Mouse (Mus musculus): ENCODE data around the gene Bax. TPM values are rescaled to one million over a fixed set of nuclear protein-coding genes. Genes with fewer than 3 reads are reported as not detected.
"Not testable (repeated sequence)": the region's sequence is repeated elsewhere in the genome, so short reads cannot be mapped to it uniquely, and the experiment has no call there.

The Bax gene
- total RNA-seq, 2 experiments from 2014 or later = 60.1 to 64.5 TPM

DNA sequence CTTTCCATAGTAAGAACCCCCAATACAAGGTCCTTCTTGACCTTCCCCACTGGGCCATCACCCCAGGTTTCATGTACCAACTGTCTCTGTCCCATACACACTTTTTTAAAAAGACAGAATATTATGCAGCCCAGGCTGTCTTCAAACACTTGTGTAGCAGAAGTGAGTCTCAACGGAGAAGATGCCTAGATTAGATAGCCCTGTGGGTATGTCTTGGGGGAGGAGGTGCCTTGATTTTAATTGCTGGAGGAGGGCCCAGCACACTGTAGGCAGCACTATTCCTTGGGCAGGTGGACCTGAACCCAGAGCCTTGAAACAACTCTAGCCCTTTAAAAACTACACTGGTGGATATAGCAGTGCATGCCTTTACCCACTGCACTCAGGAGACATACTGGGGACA is 15.5 kb upstream of the Bax start:
- no peak for DNase-seq

DNA sequence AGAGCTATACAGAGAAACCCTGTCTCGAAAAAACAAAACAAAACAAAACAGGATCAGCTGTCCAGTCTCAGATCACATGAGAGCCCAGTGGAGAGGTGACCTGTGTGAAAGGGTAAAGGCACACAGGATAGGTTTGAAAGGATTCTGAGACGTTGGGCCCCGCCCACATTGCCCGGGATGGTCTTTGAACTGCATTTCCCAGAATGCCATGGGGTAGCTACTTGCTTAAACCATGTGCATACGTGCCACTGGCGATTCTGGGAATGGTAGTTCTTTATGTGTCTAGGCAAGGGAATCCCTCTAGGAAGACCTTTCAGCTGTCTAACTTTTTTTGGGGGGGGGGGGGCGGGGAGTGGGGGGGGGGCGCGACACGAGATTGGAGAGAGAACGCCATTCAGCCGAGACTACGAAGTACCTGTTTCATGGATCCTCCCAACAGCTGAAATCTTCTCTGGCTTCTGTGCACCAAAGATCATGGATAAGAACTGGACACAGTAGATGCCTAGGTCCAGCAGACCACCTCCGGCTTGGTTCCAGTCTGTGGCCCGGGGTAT is 14.8 kb upstream of the Bax start, which contains the start of gene Tulp2:
Tulp2 (plus strand) TSS at position 504 of the 554 bp plus-strand sequence.
- DNase-seq = peak; percentile 61 to 74

DNA sequence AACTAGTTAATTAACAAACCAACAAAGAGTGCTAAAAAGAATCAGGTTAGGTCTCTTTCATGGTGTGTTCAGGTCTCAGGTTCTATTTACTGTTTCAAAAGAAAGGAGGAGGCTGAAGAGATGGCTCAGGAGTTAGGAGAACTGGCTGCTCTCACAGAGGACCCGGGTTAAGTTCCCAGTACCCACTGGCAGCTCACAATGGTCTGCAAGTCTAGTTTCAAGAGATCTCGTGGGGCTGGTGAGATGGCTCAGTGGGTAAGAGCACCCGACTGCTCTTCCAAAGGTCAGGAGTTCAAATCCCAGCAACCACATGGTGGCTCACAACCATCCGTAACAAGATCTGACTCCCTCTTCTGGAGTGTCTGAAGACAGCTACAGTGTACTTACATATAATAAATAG is 13.6 kb upstream of the Bax start:
- DNase-seq = not testable (repeated sequence)

DNA sequence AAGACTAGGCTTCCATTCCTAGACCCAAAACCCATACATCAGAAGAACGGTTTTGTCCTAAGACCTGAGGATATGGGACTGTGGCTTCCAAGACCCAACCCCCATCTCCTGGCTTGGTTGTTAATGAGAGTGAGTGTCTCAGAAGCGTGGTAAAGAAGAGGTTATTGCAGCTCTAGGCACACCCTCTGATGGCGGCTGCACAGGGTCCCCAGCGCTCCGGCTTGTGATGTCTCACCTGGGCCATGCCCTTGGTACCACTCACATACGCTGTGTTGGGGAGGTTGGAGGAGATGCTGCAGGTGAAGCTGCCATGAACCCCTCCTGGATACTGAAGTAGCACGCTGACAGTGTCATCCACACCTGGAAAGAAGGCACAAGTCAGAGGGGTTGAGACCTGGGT is 12.1 kb upstream of the Bax start:
- DNase-seq = no peak

DNA sequence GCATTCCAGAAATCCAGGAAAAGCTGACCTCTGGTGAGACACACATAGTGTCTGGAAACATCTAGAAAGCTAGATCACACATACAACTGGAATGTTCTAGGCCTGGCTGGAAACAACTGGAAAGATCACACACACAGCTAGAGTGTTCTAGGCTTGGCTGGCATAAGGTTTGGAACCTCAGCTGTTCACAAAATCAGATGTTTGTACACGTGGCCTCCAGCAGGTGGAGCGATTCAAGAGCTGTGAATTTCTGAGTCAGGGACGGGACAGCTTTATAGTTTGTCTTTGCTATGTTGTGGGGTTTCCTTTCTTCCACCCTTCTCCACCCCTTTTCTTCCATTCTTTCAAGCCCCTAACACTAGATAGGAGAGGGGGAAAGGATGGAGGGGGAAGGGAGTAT is 10.3 kb upstream of the Bax start:
- peak; percentile 68 to 76 for DNase-seq

DNA sequence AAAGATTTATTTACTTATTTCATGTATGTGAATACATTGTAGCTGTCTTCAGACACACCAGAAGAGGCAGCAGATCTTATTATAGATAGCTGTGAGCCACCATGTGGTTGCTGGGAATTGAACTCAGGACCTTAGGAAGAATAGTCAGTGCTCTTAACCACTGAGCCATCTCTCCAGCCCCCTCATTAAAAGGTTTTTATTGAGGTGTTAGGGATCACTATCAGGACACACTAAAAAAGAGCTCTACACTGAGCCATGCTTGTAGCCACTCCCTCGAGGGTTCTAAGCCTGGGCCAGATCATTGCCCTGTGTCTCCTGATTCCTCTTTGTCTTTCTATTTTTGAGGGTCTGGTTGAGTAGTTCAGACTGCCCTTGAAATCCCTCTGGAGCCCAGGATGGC is 9.8 kb upstream of the Bax start:
- DNase-seq = no peak

DNA sequence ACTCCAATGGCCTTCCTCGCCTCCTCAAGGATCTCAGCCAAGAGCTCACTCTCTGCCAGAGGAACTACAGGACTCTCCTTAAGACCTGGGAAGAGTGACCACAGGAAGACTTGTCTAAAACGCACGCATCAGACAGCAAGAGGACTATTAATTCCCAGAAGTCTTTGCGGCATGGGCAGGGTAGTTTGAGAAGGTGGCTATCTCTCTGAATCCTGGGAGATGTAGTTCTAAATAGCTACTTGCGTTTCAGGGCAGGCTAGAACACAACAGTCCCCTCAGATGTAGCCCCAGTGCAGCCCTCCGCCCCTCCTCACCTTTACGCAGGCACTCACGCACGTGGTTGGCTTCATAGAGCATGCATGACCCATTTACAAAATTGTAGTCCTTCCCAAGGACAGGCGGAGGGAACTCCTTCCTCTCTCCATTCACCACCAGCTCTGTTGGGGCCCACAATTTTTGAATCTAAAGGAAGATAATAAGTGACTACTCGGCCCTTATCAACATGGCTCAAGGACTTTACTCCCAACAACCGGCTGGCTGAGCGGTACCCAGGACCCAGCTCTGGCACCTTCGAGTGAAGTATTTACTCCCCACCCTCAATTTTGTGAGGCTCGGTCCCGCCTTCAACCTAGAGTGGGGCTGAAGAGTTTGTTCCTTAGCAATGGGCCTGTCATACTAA is 8.7 kb upstream of the Bax start:
- DNase-seq = peak in 1 of 2 experiments; percentile 33

DNA sequence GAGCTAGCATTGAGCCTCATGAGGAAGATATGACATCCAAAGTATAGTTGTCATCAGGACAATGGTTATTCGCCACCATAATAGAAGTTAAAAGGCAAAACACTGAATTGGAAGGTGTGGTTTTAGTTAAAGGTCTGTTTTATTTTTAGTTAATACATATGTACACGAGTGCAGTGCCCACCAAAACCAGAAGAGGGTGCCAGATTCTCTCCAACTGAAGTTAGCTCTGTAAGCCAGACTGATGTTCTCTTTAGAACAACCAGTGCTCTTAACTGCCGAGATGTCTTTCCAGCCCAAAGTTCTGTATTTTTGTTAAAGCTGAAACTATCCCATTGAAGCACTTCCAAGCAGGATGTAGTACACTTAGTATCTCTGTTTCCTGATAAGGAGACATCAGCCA is 4.2 kb upstream of the Bax start:
- DNase-seq = peak; percentile 76 to 79

DNA sequence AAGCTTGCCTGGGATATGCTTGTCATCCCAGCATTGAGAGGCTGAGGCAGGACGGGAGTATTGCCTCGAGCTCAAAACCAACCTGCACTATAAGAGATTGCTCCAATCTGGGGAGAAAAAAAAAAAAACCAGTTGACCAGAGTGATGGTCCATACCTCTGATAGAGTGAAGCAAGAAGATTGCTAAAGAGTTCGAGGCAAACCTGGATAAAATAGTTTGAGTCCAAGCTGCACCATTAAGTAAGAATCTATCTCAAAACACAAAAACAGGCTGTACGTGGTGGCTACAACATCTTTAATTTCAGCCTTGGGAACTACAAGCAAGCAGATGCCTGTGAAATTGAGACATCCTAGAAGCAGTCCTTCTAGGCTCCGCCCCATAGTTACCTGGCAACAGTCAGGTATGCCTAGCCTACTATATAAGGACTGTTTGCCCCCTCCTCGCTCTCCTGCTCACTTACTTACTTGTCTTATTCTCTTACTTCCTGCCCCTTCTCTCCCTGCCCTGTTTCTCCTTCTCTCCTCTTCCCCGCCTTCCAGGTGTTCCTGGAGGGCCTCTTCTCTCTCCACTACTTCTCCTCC is 482 bp upstream of the Bax start:
- no peak for DNase-seq

DNA sequence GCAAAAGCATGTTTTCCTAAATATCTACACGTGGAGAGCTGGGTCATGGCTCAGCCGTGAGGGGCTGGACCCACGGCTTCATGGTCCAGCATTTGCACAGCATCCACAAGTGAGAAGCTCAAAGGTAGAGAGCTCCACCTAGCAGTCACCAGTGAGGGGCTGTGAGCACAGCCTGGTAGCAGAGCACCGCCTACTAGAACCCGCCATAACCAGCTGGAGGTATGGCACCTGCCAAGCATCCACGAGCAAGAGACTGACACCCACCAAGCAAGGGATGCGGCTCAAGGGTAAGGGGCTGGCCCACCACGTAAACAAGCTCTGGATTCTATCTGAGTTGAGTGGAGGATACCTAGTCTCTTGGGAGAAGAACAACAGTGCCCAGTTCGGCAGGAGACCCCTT is 1.1 kb downstream of the Bax start:
- no peak for DNase-seq

DNA sequence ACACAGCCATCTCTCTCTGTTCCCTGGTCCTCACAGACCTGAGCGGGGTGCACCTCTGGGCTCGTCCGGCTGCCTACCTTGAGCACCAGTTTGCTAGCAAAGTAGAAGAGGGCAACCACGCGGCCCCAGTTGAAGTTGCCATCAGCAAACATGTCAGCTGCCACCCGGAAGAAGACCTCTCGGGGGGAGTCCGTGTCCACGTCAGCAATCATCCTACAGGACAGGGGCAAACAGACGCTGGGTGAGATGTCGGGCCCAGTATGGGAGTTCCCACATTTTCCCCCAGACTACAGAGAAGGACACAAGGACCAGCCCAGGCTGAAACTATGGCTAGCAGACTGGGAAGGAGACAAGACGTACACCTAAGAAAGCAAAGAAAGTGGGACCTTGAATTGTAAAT is 1.6 kb downstream of the Bax start:
- DNase-seq = no peak

DNA sequence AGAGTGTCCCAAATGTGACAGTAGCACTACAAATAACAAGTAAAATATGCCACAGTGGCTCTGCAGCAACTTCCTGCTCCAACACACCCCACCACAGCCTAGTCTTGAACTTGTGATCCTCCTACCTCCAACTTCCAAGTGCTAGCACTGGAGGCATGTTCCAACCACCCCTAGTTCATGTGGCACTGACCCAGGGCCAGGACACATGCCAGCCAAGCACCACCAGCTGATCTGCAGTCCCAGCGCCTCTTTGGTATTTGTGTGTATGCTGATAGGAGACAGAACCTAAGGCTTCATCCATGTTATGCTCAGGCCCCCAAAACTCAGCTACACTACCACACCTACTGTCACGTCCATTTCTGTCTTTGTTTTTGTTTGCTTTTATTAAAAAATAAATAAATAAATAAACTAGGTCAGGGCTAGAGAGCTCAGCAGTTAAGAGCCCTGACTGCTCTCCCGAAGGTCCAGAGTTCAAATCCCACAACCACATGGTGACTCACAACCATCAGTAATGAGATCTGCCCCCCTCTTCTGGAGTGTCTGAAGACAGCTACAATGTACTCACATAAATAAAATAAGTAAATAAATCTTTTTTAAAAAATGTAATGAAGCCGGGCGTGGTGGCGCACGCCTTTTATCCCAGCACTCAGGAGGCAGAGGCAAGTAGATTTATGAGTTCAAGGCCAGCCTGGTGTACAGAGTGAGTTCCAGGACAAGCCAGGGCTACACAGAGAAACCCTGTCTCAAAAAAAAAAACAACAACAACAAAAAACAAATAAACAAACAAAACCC is 2.5 kb downstream of the Bax start:
- DNase-seq = no peak

DNA sequence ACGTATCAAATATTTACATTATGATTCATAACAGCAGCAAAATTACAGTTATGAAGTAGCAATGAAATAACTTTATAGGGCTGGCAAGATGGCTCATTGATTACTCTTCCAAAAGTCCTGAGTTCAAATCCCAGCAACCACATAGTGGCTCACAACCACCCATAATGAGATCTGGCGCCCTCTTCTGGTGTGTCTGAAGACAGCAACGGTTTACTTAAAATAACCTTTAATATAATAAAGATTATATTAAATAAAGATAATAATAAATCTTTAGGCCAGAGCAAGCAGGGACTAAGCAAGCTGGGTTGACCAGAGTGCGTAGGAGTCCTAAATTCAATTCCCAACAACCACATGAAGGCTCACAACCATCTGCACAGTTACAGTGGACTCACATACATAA is 3.8 kb downstream of the Bax start:
- DNase-seq = not testable (repeated sequence)

DNA sequence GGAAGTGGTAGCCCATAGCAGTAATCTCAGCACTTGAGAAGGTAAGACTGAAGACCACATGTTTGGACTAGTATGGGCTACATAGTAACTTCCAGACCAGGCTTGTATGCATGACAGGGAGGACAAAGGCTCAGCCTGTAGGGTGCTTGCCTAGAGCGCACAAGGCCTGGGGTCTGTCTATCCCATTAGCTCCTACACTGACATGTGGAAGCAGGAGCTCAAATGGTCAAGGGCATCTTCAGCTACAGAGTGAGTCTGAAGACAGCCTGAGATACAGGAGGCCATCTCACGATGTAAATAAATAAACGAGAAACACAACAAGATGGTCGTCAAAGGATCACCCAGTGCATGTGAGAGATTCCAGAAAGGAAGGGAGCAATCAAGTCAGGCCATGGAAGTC is 4.4 kb downstream of the Bax start:
- no peak for DNase-seq

DNA sequence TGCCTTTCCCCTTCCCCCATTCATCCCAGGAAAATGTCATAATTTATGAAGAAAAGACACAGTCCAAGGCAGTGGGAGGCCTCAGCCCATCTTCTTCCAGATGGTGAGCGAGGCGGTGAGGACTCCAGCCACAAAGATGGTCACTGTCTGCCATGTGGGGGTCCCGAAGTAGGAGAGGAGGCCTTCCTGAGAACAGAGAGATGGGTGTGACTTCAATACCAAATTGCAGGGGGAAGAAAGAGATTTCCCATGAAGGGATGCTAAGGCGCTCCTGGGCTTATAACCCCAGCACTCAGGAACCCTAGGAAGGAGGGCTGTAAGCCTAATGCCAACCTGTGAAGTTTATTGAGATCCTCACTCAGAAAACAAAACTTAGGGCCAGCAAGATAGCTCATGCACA is 4.9 kb downstream of the Bax start:
- DNase-seq = no peak

DNA sequence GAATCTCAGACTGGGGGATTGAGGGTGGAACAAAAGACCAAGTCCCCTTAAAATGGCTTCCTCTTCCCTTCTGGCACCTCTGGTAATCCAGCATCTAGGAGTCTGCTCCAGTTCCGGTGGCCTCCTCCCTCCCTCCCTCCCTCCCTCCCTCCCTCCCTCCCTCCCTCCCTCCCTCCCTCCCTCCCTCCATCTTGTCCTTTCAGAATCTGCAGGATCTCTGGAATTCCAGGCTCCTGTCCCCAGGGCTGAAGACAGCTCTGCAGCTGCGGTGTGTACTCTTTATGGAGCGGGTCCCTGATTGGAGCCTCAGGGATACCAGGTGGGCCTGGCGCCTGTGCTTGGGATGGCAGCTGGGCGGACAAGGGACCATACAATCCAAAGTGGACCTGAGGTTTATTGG is 5.4 kb downstream of the Bax start:
- no peak for DNase-seq

DNA sequence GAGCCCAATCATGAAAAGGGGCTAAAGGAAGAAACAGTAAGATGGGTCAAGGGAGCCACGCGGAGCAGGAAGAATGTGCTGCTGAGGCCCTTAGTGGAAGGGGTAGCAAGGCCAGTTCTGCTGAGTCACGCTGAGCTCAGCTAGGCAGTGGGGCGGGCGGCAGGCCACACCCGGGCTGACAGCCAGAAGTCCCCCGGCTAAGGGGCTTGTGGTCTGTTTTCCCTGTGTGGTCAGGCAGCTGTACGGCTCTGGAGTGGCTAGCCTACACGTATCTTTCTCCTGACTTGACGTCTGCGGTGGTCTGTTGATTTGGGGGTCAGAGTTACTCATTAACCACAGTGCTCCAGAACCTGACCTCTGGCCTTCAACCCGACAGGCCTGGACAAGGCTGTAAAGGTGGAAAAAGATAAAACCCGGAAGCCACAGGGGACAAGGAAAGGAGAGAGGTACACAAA is 5.8 kb downstream of the Bax start:
- peak; percentile 88 to 90 for DNase-seq

DNA sequence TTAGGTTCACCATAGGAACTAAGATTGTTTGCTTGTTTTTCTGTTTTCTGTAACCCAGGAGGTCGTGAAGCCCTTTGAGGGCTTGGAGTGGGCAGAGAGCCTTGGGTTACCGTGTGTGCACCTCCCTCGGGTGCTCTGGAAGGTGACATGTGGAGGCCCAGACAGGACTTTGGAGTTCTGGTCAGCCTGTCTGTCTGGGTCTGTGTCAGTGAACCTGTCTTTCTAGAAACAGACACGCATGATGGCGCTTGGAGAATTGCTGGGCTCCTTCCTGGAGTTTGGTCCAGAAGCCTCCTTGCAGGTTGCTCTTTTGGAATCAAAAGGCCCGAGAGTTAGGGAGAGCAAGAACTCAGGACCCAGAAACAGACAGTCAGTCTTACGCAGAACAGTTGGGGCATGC is 6.3 kb downstream of the Bax start:
- DNase-seq = no peak

DNA sequence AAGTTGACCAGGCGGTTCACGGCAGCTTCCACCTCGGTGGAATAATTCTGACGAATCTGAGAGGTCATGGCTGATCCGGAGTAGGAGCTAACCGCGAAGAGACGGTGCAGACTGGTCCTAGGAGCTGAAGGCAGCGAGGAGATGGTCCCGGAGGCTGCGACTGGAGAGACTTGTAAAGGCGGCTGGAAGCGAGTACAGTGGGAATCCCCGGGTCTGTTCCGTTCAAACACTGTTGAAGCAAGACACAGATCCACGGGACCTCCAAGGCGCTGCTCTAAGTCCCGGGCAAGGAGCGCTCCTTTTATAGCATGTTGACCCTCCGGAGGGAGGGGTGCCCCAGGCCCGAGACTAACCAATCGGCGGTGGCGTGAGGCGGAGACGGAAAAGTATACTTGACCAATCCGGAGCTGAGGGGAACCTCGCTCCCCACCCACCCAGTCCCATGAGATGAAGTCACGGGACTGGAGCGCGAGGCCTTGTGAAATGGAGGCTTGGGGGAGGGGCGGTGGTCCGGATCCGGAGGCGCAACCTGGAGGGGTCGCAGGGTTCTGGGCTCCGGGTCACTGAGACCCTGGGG is 7.0 kb downstream of the Bax start, which contains the start of gene Ftl1:
Ftl1 (minus strand) TSS at position 321 of the 577 bp plus-strand sequence.
- DNase-seq = peak; percentile 96 to 98

DNA sequence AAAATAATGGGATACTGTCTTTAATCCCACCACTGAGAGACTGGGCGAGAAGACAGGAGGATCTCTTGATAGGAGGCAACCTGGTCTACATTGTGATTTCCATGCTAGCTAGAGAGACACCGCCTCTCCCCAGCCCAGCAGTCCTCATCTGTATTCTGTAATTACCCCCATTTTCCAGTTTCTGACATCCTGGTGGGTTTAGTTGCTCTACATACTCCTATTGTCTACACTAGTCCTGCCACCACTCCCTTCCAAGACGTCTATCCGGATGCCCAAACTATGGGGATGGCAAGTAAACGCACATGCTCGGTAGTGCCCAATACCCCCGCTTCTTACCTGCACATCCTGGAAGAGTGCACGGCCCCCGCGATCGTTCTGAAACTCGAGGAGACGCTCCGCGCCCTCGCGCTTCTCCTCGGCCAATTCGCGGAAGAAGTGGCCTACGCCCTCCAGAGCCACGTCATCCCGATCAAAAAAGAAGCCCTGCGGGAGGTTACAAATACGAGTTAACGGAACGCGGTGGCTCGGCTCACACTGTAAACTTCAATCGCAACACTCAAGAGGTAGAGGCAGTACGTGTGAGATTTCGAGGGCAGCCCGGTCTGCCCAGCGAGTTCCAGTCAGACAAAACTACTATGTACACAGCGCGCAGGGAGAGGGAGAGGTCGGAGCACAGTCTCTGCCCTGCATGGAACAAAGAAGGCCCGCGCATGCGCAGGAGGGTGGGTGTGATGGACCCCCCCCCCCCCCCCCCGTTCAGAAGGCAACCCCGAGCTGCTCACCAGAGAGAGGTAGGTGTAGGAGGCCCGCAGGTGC is 7.7 kb downstream of the Bax start:
- peak; percentile 73 to 86 for DNase-seq

DNA sequence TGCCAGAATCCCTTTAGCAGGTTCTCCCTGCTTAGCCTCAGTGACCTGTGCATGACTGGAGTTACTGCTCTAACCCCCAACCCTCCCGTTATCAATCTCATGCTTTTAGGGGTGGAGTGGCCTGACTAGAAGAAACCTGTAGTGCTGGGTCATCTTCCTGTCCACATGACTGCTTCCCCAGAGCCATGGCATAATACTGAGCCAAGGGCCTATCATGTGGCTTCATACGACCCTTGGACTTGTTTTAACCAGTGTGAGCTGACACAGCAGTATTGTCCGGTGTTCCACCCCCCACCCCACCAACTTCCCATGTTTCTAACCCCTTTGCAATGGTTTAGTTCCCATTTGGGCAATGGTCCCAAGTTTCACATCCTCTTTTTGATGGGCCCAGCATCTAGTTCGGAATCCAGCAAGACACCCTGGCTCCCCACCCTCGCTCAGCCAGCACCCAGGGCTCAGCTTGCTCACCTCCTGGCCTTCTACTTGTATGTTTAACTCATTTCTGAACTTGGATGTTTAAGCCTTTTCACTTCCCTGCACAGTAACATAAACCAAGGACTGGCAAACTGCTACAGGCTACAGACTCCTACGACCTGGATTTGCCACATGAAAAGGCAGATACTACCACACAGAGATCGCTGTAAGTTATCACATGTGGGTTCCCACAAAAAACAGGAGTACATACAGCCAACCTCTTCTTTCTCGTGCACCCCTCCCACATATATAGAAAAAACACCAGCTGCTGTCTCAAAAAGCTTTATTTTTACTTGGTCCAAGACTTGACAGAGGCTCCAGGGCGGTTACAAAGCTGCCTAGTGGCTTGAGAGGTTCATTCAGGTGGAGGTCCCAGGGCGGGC is 9.3 kb downstream of the Bax start:
- no peak for DNase-seq

Data from adrenal gland, postnatal 36 days (tissue).